Mouse (Mus musculus) thymus, adult 2 months (tissue): ENCODE measurements around the gene Zglp1.

ENCODE experiments used
- CTCF ChIP-seq: fragments of 200-500 bp; IDR thresholded peaks from 2 replicates; pipeline ENCODE4 v1.5.1; 2012; ENCODE audit warnings: mild to moderate bottlenecking, control low read depth, low read length, moderate library complexity, borderline replicate concordance; ENCODE audit not compliant: control insufficient read depth, poor library complexity, insufficient read depth; ENCODE audit errors: extremely low read depth
- POLR2A ChIP-seq: fragments of 200-500 bp; IDR thresholded peaks from 2 replicates; pipeline ENCODE4 v1.6.1; 2012; ENCODE audit warnings: mild to moderate bottlenecking, low read length, control low read depth, moderate library complexity; ENCODE audit not compliant: control insufficient read depth, poor library complexity, insufficient read depth; ENCODE audit errors: extremely low read depth

GRCm38 (mm10) chr9:21028560-21029110, 38.3 kb downstream of the Zglp1 start:
- no peak for TF ChIP-seq CTCF
- no peak for TF ChIP-seq POLR2A
